Comparison of ENCODE assay signal across 8 mouse cellular contexts in genomic region chr7:143138789-143139188, GRCm38 (mm10). TPM values are rescaled to one million over a fixed set of nuclear protein-coding genes. Genes with fewer than 3 reads are reported as not detected.
DNase-seq lines count a peak whose midpoint lies in the region; ATAC-seq and TF ChIP-seq lines count a peak whose summit lies in the region.

No protein-coding gene starts in this region.

- no peak overlapping the region for H3K9ac ChIP-seq in hindbrain, embryonic 11.5 days (ENCODE audit: low read depth, low read length)
- no peak overlapping the region for H3K9ac ChIP-seq in hindbrain, embryonic 16.5 days (ENCODE audit: low read depth, low read length)
- H3K9ac ChIP-seq in ES-Bruce4 (ENCODE audit: low read depth, poor library complexity, severe bottlenecking), result no peak overlapping the region

- no peaks in the 10 kb centered on the region for H3K27me3 ChIP-seq in hindbrain, embryonic 11.5 days (ENCODE audit: control insufficient read depth, insufficient read depth, low read length)
- H3K27me3 ChIP-seq in hindbrain, embryonic 16.5 days (replicated peaks; ENCODE audit: control insufficient read depth, insufficient read depth, low read length), result no peaks in the 10 kb centered on the region; the same call in 1 of the 2 replicates
- no peaks in the 10 kb centered on the region for H3K27me3 ChIP-seq in ES-Bruce4 (ENCODE audit: control insufficient read depth, insufficient read depth, low read length, poor library complexity, severe bottlenecking)

- H3K36me3 ChIP-seq in hindbrain, embryonic 11.5 days (ENCODE audit: control insufficient read depth, insufficient read depth, low read length), result no peaks in the 10 kb centered on the region
- no peaks in the 10 kb centered on the region for H3K36me3 ChIP-seq in hindbrain, embryonic 16.5 days (ENCODE audit: control insufficient read depth, insufficient read depth, low read length)
- no peaks in the 10 kb centered on the region for H3K36me3 ChIP-seq in ES-Bruce4 (ENCODE audit: control insufficient read depth, insufficient read depth, low read length, poor library complexity, severe bottlenecking)

- no peak for TF ChIP-seq POLR2A in ES-Bruce4 (IDR thresholded peaks at IDR 0.05; ENCODE audit: insufficient read depth, low read length)
- no peak for TF ChIP-seq POLR2A in lung, adult 2 months (IDR thresholded peaks at IDR 0.05; ENCODE audit: borderline replicate concordance, extremely low read depth, low read depth, low read length)

- H3K9me3 ChIP-seq in hindbrain, embryonic 11.5 days (ENCODE audit: control insufficient read depth, low read length), result no peaks in the 10 kb centered on the region
- H3K9me3 ChIP-seq in hindbrain, embryonic 16.5 days (ENCODE audit: control insufficient read depth, low read length), result no peaks in the 10 kb centered on the region
- no peaks in the 10 kb centered on the region for H3K9me3 ChIP-seq in ES-Bruce4 (replicated peaks; ENCODE audit: control insufficient read depth, insufficient read depth, low read length, poor library complexity, severe bottlenecking)

- no peaks in the 10 kb centered on the region for H3K4me1 ChIP-seq in hindbrain, embryonic 11.5 days (replicated peaks; ENCODE audit: control insufficient read depth, insufficient read depth, low read length)
- no peaks in the 10 kb centered on the region for H3K4me1 ChIP-seq in hindbrain, embryonic 16.5 days (ENCODE audit: control insufficient read depth, insufficient read depth, low read depth, low read length)
- H3K4me1 ChIP-seq in ES-Bruce4 (ENCODE audit: control insufficient read depth, insufficient read depth, low read length), result no peaks in the 10 kb centered on the region
- H3K4me1 ChIP-seq in lung, adult 2 months (ENCODE audit: control insufficient read depth, insufficient read depth, low read length), result no peaks in the 10 kb centered on the region; the same call in 1 of the 2 replicates

- peak; percentile 73 for DNase-seq in hindbrain, embryonic 11.5 days (ENCODE audit: low spot score)
- peak; percentile 23 for DNase-seq in c-Kit-positive CD71-positive TER-119-negative erythroid progenitor cells, embryonic 14.5 days (ENCODE audit: low read depth)
- DNase-seq in gastrocnemius, adult 18-20 months (ENCODE audit: low spot score), result peak; percentile 71
- peak; percentile 64 for DNase-seq in kidney, postnatal 14 days
- DNase-seq in lung, adult 2 months, result peak; percentile 78
- DNase-seq in spleen, postnatal 4 days (ENCODE audit: low spot score in 2 of 2), result peak; percentile 31 to 72

- H3K4me2 ChIP-seq in hindbrain, embryonic 11.5 days (replicated peaks; ENCODE audit: low read depth, low read length), result no peak overlapping the region
- H3K4me2 ChIP-seq in hindbrain, embryonic 16.5 days (ENCODE audit: low read length), result no peak overlapping the region

- WGBS in hindbrain, embryonic 11.5 days, result 55% methylated on average over 1 of the region's 1 CpGs
- WGBS in hindbrain, embryonic 16.5 days, result 38% methylated on average over 1 of the region's 1 CpGs
- WGBS in lung, adult 2 months, result 27% methylated on average over 1 of the region's 1 CpGs

- TF ChIP-seq EP300 in ES-Bruce4 (IDR thresholded peaks at IDR 0.05; ENCODE audit: insufficient read depth, low read depth, low read length), result no peak

- peak; percentile 55 for TF ChIP-seq CTCF in ES-Bruce4 (IDR thresholded peaks at IDR 0.05; ENCODE audit: low read depth, low read length)
- TF ChIP-seq CTCF in lung, adult 2 months (IDR thresholded peaks at IDR 0.05; ENCODE audit: insufficient read depth, low read length), result peak; percentile 65

- H3K27ac ChIP-seq in hindbrain, embryonic 11.5 days (ENCODE audit: low read depth, low read length), result no peak overlapping the region
- no peak overlapping the region for H3K27ac ChIP-seq in hindbrain, embryonic 16.5 days (ENCODE audit: low read depth, low read length)
- no peak overlapping the region for H3K27ac ChIP-seq in ES-Bruce4 (ENCODE audit: insufficient read depth, low read length)

- no peak for ATAC-seq in hindbrain, embryonic 11.5 days (ENCODE audit: low FRiP score)
- ATAC-seq in hindbrain, embryonic 16.5 days, result no peak

- H3K4me3 ChIP-seq in hindbrain, embryonic 11.5 days (ENCODE audit: low read depth, low read length), result no peak overlapping the region
- H3K4me3 ChIP-seq in hindbrain, embryonic 16.5 days (ENCODE audit: low read length), result no peak overlapping the region
- H3K4me3 ChIP-seq in ES-Bruce4 (ENCODE audit: low read depth, low read length), result no peak overlapping the region
- H3K4me3 ChIP-seq in lung, adult 2 months (replicated peaks; ENCODE audit: extremely low read depth, low read depth, low read length), result no peak overlapping the region

RNA-seq across cellular contexts. Expression of gene Kcnq1, which starts 32.6 kb away (rescaled TPM):
- polyA plus RNA-seq in hindbrain, embryonic 11.5 days (2014; fragmentation: Nextera tagmentation; extraction: Ambion mirVana), result 1.7 and 2.5 TPM in 2 replicates
- 1.3 and 2.2 TPM in 2 replicates for polyA plus RNA-seq in hindbrain, embryonic 16.5 days (2015; fragmentation: Nextera tagmentation; extraction: Ambion mirVana)
- not detected in 2 replicates for polyA plus RNA-seq in ES-Bruce4 (2011; ENCODE audit: insufficient read depth, insufficient read length, low read depth, missing spikeins)
- under 1 TPM; 0.50 to 0.57 TPM for total RNA-seq in gastrocnemius, adult 18-20 months (2021)
- polyA plus RNA-seq in lung, adult 2 months (2012; rRNA removed), result 26.7 and 28.2 TPM in 2 replicates

RNA-seq across cellular contexts. Expression of gene Trpm5, which starts 44.3 kb away (rescaled TPM):
- 0.27 and 0.88 TPM in 2 replicates for polyA plus RNA-seq in hindbrain, embryonic 11.5 days (2014; fragmentation: Nextera tagmentation; extraction: Ambion mirVana)
- 2.1 and 3.2 TPM in 2 replicates for polyA plus RNA-seq in hindbrain, embryonic 16.5 days (2015; fragmentation: Nextera tagmentation; extraction: Ambion mirVana)
- polyA plus RNA-seq in ES-Bruce4 (2011; ENCODE audit: insufficient read depth, insufficient read length, low read depth, missing spikeins), result not detected in 2 replicates
- not detected for total RNA-seq in gastrocnemius, adult 18-20 months (2021)
- polyA plus RNA-seq in lung, adult 2 months (2012; rRNA removed), result 0.42 and 0.62 TPM in 2 replicates

Comparison
In these comparisons a context has a peak if more than half of its experiments do, and no peak if none do; other contexts are left out.
1. DNase-seq: peak in every context shown above with its lines; median percentile 78 in lung, adult 2 months; 73 in hindbrain, embryonic 11.5 days; 71 in gastrocnemius, adult 18-20 months; 64 in kidney, postnatal 14 days; 52 in spleen, postnatal 4 days; 23 in c-Kit-positive CD71-positive TER-119-negative erythroid progenitor cells, embryonic 14.5 days.